Mouse (Mus musculus): ENCODE measurements around the gene AC129217.1. TPM values are rescaled to one million over a fixed set of nuclear protein-coding genes. Genes with fewer than 3 reads are reported as not detected.

AC129217.1 gene
- not detected in 2 replicates for polyA plus RNA-seq (2015; fragmentation: Nextera tagmentation; extraction: Ambion mirVana)

DNA sequence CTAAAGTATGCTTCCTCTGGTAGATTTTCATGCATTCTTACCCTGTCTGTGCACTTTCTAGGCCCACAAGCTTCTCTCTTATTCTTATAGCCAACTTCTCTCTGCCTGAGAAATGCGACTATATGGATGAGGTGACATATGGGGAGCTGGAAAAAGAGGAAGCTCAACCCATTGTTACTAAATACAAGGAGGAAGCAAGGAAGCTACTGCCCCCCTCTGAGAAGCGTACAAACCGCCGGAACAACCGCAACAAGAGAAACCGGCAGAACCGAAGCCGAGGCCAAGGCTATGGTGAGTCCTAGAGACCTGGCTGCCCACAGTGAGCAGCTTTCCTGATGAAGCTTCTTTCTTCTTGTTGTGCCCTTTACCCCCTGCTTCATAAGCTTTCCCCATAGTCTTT is at the start of gene AC129217.1:
AC129217.1 (plus strand) TSS at position 114 of the 400 bp plus-strand sequence.
- Histone ChIP-seq H3K9me3 (no peaks in the 10 kb centered on the region), H3K36me3 (peaks cover 96% of the 10 kb centered on the region), H3K27me3 (no peaks in the 10 kb centered on the region), H3K4me1 (no peaks in the 10 kb centered on the region), H3K27ac (no peak within 1 kb of the TSS), H3K4me3 (no peak within 1 kb of the TSS), H3K4me2 (no peak within 1 kb of the TSS), H3K9ac (no peak within 1 kb of the TSS)
- ATAC-seq (ENCODE audit: insufficient number of reproducible peaks, low FRiP score, low TSS enrichment, low read depth), result no peak
- WGBS, result 89% methylated on average over 8 of the region's 8 CpGs

- H3K4me2 ChIP-seq, result peak within 1 kb of the TSS; percentile 74
- no peaks in the 10 kb centered on the region for H3K27me3 ChIP-seq
- ATAC-seq (ENCODE audit: insufficient number of reproducible peaks, low FRiP score, low TSS enrichment, low read depth), result peak; percentile 97
- WGBS, result under 1% methylated on average over 32 of the region's 32 CpGs
- peak within 1 kb of the TSS; percentile 87 for H3K4me3 ChIP-seq
- peak within 1 kb of the TSS; percentile 73 for H3K9ac ChIP-seq
- H3K4me1 ChIP-seq, result peaks cover 13% of the 10 kb centered on the region
- H3K27ac ChIP-seq, result peak within 1 kb of the TSS; percentile 90
- no peaks in the 10 kb centered on the region for H3K9me3 ChIP-seq
- peaks cover 33% of the 10 kb centered on the region for H3K36me3 ChIP-seq
These were observed 43.4 kb upstream of the AC129217.1 start, which contains the start of gene Taf6l for GRCm38 (mm10) chr19:8786008-8786781. Taf6l (minus strand) TSS chr19:8786417.

GRCm38 (mm10) chr19:8788521-8788920 is 41.1 kb upstream of the AC129217.1 start:
- Histone ChIP-seq H3K4me3 (no peak overlapping the region), H3K4me1 (peaks cover 13% of the 10 kb centered on the region), H3K27ac (no peak overlapping the region), H3K36me3 (peaks cover 24% of the 10 kb centered on the region), H3K9ac (no peak overlapping the region), H3K9me3 (no peaks in the 10 kb centered on the region), H3K27me3 (no peaks in the 10 kb centered on the region), H3K4me2 (no peak overlapping the region)
- no peak for ATAC-seq (ENCODE audit: insufficient number of reproducible peaks, low FRiP score, low TSS enrichment, low read depth)
- WGBS, result 21% methylated on average over 3 of the region's 3 CpGs

- no peaks in the 10 kb centered on the region for H3K9me3 ChIP-seq
- ATAC-seq (ENCODE audit: insufficient number of reproducible peaks, low FRiP score, low TSS enrichment, low read depth), result no peak
- no peaks in the 10 kb centered on the region for H3K27me3 ChIP-seq
- peaks cover 13% of the 10 kb centered on the region for H3K4me1 ChIP-seq
- no peak overlapping the region for H3K4me2 ChIP-seq
- WGBS, result 47% methylated on average over 1 of the region's 1 CpGs
- no peak overlapping the region for H3K9ac ChIP-seq
- H3K27ac ChIP-seq, result no peak overlapping the region
- no peak overlapping the region for H3K4me3 ChIP-seq
- peaks cover 24% of the 10 kb centered on the region for H3K36me3 ChIP-seq
These were observed 40.4 kb upstream of the AC129217.1 start for GRCm38 (mm10) chr19:8789171-8789570.

- H3K36me3 ChIP-seq, result peaks cover 33% of the 10 kb centered on the region
- no peak overlapping the region for H3K27ac ChIP-seq
- WGBS, result 81% methylated on average over 7 of the region's 7 CpGs
- H3K4me3 ChIP-seq, result no peak overlapping the region
- H3K4me1 ChIP-seq, result peaks cover 9% of the 10 kb centered on the region
- no peak overlapping the region for H3K4me2 ChIP-seq
- no peak for ATAC-seq (ENCODE audit: insufficient number of reproducible peaks, low FRiP score, low TSS enrichment, low read depth)
- H3K9ac ChIP-seq, result no peak overlapping the region
- no peaks in the 10 kb centered on the region for H3K27me3 ChIP-seq
- H3K9me3 ChIP-seq, result no peaks in the 10 kb centered on the region
These were observed 39.4 kb upstream of the AC129217.1 start for GRCm38 (mm10) chr19:8790171-8790570.

DNA sequence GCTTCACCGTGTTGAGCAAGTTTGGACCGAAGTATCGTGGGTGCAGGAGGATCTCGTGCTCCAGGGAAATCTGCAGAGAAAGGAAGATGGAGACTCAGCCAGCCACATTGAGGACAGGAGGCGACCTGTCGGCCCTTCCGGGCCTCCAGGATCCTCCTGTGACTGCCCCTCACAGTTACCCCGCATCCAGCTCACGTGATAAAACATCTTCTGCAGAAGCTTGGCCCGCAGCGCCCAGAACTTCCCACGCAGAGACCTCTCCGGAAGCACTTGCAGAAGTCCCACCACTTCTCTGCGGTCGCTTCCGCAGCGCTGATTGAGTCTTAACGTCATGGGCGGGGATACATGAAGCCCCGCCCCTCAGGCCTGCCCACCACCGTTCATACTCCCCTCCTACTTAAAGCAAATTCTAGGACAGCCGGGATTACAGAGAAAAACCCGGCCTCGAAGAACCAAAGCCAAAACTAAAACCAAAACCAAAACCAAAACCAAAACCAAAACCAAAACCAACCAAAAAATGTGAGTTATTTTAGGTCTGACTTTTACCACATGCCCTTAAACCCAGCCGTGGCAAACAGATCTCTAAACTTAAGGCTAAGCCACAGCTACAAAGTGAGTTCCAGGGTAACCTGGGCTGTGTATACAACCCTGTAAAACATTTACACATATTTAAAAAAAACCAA is 31.2 kb upstream of the AC129217.1 start, which contains the start of gene Polr2g:
Polr2g (minus strand) TSS at position 314 of the 683 bp plus-strand sequence.
- Histone ChIP-seq H3K4me2 (peak within 1 kb of the TSS; percentile 67), H3K36me3 (peaks cover 26% of the 10 kb centered on the region), H3K9ac (peak within 1 kb of the TSS; percentile 64), H3K27me3 (no peaks in the 10 kb centered on the region), H3K4me1 (peaks cover 20% of the 10 kb centered on the region), H3K27ac (peak within 1 kb of the TSS; percentile 75), H3K9me3 (no peaks in the 10 kb centered on the region), H3K4me3 (peak within 1 kb of the TSS; percentile 58)
- peak; percentile 77 for ATAC-seq (ENCODE audit: insufficient number of reproducible peaks, low FRiP score, low TSS enrichment, low read depth)
- WGBS, result under 1% methylated on average over 25 of the region's 25 CpGs

GRCm38 (mm10) chr19:8798947-8799315 is 30.6 kb upstream of the AC129217.1 start:
- H3K27me3 ChIP-seq, result no peaks in the 10 kb centered on the region
- H3K4me2 ChIP-seq, result peak overlapping the region; percentile 67
- no peak overlapping the region for H3K9ac ChIP-seq
- H3K4me1 ChIP-seq, result peaks cover 20% of the 10 kb centered on the region
- peak overlapping the region; percentile 75; the same call in 1 of the 2 replicates for H3K27ac ChIP-seq
- H3K4me3 ChIP-seq, result peak overlapping the region; percentile 58
- no peaks in the 10 kb centered on the region for H3K9me3 ChIP-seq
- H3K36me3 ChIP-seq, result peaks cover 21% of the 10 kb centered on the region
- no peak for ATAC-seq (ENCODE audit: insufficient number of reproducible peaks, low FRiP score, low TSS enrichment, low read depth)

- Histone ChIP-seq H3K4me2 (peak within 1 kb of the TSS; percentile 59), H3K9ac (0 out of 2 replicates have a peak within 1 kb of the TSS, but pooled peaks have one; percentile 11), H3K36me3 (peaks cover 29% of the 10 kb centered on the region), H3K4me3 (peak within 1 kb of the TSS; percentile 68), H3K27me3 (no peaks in the 10 kb centered on the region), H3K4me1 (peaks cover 14% of the 10 kb centered on the region), H3K9me3 (no peaks in the 10 kb centered on the region), H3K27ac (peak within 1 kb of the TSS; percentile 92)
- WGBS, result under 1% methylated on average over 30 of the region's 30 CpGs
- peak; percentile 97 for ATAC-seq (ENCODE audit: insufficient number of reproducible peaks, low FRiP score, low TSS enrichment, low read depth)
These were observed 27.3 kb upstream of the AC129217.1 start, which contains the start of gene Zbtb3 for GRCm38 (mm10) chr19:8802130-8802821. Zbtb3 (plus strand) TSS chr19:8802555.

GRCm38 (mm10) chr19:8803204-8803780 is 26.3 kb upstream of the AC129217.1 start:
- Histone ChIP-seq H3K4me1 (peaks cover 8% of the 10 kb centered on the region; the same call in 1 of the 2 replicates), H3K9me3 (no peaks in the 10 kb centered on the region), H3K9ac (no peak overlapping the region), H3K4me2 (peak overlapping the region; percentile 59), H3K4me3 (peak overlapping the region; percentile 68; the same call in 1 of the 2 replicates), H3K27ac (peak overlapping the region; percentile 92; the same call in 1 of the 2 replicates), H3K36me3 (peaks cover 34% of the 10 kb centered on the region), H3K27me3 (no peaks in the 10 kb centered on the region)
- 90% methylated on average over 9 of the region's 9 CpGs for WGBS
- ATAC-seq (ENCODE audit: insufficient number of reproducible peaks, low FRiP score, low TSS enrichment, low read depth), result no peak

- H3K9me3 ChIP-seq, result no peaks in the 10 kb centered on the region
- no peak overlapping the region for H3K9ac ChIP-seq
- H3K36me3 ChIP-seq, result peaks cover 39% of the 10 kb centered on the region
- no peak overlapping the region for H3K4me3 ChIP-seq
- WGBS, result 88% methylated on average over 11 of the region's 11 CpGs
- no peak overlapping the region for H3K27ac ChIP-seq
- no peak for ATAC-seq (ENCODE audit: insufficient number of reproducible peaks, low FRiP score, low TSS enrichment, low read depth)
- no peaks in the 10 kb centered on the region for H3K27me3 ChIP-seq
- H3K4me2 ChIP-seq, result no peak overlapping the region
- H3K4me1 ChIP-seq, result peaks cover 8% of the 10 kb centered on the region; the same call in 1 of the 2 replicates
These were observed 25.5 kb upstream of the AC129217.1 start for GRCm38 (mm10) chr19:8803879-8804660.

DNA sequence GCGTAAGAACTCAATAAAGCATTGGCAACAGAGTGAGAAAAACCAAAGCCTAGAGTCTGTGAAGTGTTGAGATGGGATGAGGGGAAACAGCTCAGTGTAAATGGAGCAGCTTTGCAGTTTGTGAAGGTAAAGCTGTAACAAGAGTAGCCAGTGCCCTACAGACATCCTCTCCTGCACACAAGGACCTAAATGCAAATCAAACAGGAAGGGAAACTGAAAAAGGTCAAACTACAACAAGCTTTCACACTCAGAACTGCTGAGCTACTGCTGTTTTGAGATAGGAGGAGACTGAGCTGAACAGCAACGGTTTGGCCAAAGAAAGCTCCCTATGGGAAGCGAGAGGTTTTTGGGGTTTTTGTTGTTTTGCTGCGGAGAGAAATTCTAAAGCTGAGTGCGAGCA is 22.8 kb upstream of the AC129217.1 start:
- Histone ChIP-seq H3K4me3 (no peak overlapping the region), H3K27me3 (no peaks in the 10 kb centered on the region), H3K27ac (no peak overlapping the region), H3K36me3 (peaks cover 60% of the 10 kb centered on the region), H3K4me2 (no peak overlapping the region), H3K9me3 (no peaks in the 10 kb centered on the region), H3K4me1 (peaks cover 8% of the 10 kb centered on the region; the same call in 1 of the 2 replicates), H3K9ac (no peak overlapping the region)
- WGBS, result 91% methylated on average over 5 of the region's 5 CpGs
- no peak for ATAC-seq (ENCODE audit: insufficient number of reproducible peaks, low FRiP score, low TSS enrichment, low read depth)

Data from limb, embryonic 15.5 days (tissue).